Mouse (Mus musculus): ENCODE data around the gene Kdelc1. TPM values are rescaled to one million over a fixed set of nuclear protein-coding genes. Genes with fewer than 3 reads are reported as not detected.

Gene Kdelc1
- polyA plus RNA-seq (2017; shearing (Covaris generic)), result 10 to 100 TPM; 10.7 to 14.9 TPM

DNA sequence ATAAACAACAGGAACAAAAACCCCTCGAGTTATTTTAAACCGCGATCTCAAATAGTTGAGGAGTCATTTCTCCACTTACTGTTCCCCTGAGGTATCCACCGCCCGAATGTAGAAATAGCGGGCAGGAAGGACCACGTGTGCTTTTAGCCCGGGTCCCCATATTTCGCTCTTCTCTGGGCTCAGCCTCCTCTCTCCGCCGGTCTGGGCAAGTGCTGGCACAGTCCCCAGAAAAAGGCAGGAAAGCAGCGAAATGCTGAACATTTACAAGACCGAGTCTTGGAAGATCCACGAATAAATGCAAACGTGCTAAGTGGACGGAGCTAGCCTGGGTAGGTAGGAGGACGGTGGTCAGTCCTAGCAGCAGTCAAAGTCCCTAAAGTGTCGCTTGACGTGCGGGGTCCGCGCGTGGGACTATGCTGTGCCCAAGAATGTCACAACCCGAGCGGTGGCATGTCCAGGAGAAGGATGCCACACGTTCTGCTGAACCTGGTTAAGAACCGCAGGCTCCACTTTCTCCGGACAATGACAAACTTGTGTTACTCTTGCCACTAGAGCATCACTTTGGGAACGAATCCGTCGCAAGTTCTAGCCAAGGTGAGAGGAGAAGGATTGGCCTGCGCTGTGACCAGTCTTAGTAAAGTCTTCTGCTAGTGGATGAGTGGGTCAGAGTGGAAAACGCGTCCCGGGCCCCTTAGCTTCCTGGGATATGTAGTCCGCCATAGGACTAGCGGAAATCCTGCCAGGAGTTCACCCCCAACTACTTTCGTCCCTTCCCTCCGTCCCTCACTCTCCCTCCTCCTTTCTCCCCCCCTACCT is at the start of gene Kdelc1, which contains the start of gene Bivm:
Gene Kdelc1, minus strand, starts transcription at position 570 of the 816 bp plus-strand sequence.
Gene Bivm, plus strand, starts transcription at position 719 of the 816 bp plus-strand sequence.

DNA sequence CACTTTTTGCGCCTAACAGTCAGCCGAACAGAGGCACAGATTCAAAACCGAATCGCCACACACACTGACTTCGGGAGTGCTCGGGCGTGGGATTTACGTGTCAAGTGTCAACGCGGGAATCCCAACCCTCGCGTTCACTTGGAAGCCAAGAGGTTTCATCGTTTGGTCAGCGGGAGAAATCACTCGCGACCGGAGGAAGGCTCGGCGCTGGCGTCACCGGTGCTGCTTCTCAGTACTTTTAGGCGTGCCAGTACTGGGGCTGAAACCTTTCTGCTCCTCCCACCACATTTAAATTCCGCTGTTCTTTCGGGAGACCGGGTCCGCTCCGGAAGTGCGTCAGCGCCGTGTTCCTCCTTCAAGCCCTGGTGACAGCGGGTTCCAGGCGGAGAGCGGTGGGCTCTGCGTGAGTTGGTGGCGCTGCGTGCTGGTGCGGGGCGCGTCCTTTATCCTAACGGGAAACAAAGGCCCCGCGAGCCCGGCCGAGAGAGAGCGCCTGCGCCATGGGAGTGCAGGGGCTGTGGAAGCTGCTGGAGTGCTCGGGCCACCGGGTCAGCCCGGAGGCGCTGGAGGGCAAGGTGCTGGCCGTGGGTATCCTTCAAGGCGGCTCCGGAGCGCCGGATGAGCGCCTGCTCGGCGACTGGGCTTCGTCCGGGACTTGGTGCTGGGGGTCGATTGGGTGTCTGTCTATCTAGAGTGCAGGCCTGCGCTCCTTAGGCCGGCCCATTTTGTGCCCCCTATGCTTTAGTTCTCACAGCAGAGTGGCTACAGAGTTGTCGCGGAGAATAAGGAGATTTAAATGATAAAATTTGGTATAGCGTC is 29.2 kb upstream of the Kdelc1 start, which contains the start of gene Ercc5:
Gene Ercc5, plus strand, starts transcription at position 182 of the 819 bp plus-strand sequence.

DNA sequence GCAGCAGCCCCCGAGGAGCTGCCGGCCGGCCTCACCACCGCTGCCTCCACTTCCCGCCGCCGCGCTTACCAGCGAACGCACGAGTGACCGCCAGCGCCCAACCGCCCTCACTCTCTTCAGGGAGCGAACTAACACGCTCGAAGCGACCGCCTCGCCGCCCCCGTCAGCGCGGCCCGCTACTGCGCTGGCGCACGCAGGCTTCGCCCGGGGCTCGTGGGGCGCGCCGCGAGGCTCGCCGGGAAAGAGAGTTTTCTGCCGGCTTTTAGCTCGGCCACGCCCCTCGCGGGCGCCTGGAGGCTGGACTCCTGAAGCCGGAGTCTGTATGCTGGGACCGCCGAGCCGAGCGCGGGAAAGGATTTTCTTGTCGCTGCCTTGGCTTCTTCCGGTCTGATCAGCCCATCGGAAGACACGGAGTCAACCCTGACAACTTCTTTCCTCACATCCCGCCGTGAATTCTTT is 16.3 kb downstream of the Kdelc1 start, which contains the start of gene Tex30:
Gene Tex30, minus strand, starts transcription at position 183 of the 459 bp plus-strand sequence.

DNA sequence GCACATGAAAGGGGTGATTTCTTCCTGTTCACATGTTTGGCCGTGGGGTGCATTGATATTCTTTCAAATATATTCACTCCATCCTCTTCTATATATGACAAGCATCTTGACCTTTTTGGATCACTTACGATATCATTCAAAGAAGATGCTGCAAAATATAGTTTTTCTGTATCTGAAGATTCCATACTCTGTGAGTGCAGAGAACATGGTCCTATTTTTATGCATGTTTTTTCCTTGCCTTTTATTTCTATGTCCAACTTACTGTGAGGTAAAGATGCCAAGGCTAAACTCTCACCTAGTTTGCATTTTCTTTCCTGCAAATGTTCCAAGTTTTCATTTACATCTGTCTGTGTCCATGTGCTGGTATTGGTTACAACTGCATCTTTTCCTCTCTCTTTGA is 56.8 kb downstream of the Kdelc1 start, which contains the start of gene Gm8251:
Gene Gm8251, minus strand, starts transcription at position 101 of the 400 bp plus-strand sequence.

Other genes with a start within 250 kb of the Kdelc1 start
- gene Tpp2, start 185.2 kb downstream of the Kdelc1 start, polyA plus RNA-seq (2017; shearing (Covaris generic)), result 100 to 1,000 TPM; 138 to 141 TPM
- 1 to 10 TPM in 1 of 2 experiments, under 1 TPM in 1; 0.48 to 1.2 TPM for gene Mettl21c, start 98.8 kb downstream of the Kdelc1 start, polyA plus RNA-seq (2017; shearing (Covaris generic))
- under 1 TPM; 0.20 to 0.70 TPM for gene Gm8251, start 56.9 kb downstream of the Kdelc1 start, polyA plus RNA-seq (2017; shearing (Covaris generic))
- gene Tex30, start 16.4 kb downstream of the Kdelc1 start, polyA plus RNA-seq (2017; shearing (Covaris generic)), result 10 to 100 TPM; 39.1 to 48.6 TPM
- gene Bivm, start 149 bp upstream of the Kdelc1 start, polyA plus RNA-seq (2017; shearing (Covaris generic)), result 10 to 100 TPM; 11.8 to 13.4 TPM
- gene Ercc5, start 28.9 kb upstream of the Kdelc1 start, polyA plus RNA-seq (2017; shearing (Covaris generic)), result 10 to 100 TPM; 18.9 to 23.6 TPM
- gene Mettl21e, start 100.2 kb upstream of the Kdelc1 start, polyA plus RNA-seq (2017; shearing (Covaris generic)), result not detected

All from inflammation-experienced regulatory T-cells (primary cell).